Mouse (Mus musculus): ENCODE data around the gene Ak5. TPM values are rescaled to one million over a fixed set of nuclear protein-coding genes. Genes with fewer than 3 reads are reported as not detected.

Ak5 gene
- polyA plus RNA-seq, 1 experiment: not detected

DNA sequence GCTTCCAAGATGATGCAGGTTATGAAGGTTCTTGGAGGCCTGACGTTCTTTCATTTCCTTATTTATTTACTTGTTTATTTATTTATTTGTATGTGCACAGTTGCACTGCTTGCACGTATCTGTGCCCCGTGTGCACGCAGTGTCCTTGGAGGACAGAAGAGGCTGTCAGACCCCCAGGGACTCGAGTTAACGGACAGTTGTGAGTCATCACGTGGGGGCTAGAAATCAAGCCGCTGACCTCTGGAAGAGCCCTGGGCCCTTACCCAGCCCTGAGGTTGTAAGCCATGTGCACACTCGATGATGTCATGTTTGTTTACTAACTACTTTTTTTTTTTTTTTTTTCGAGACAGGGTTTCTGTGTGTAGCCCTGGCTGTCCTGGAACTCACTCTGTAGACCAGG, 197.8 kb downstream of the Ak5 start:
- TF ChIP-seq POLR2A (IDR thresholded peaks at IDR 0.05; ENCODE audit: borderline replicate concordance, control insufficient read depth, low read depth, low read length) (no peak), CTCF (IDR thresholded peaks at IDR 0.05; ENCODE audit: control insufficient read depth, insufficient read depth, low read length) (no peak)
- H3K4me1 ChIP-seq (ENCODE audit: control insufficient read depth, insufficient read depth, low read length): no peaks in the 10 kb centered on the region
- WGBS: 78% methylated on average over 10 of the region's 10 CpGs
- no peak overlapping the region for H3K4me3 ChIP-seq (replicated peaks; ENCODE audit: control insufficient read depth, low read depth, low read length)
- H3K27ac ChIP-seq (ENCODE audit: control insufficient read depth, insufficient read depth, low read depth, low read length, poor library complexity): no peak overlapping the region

DNA sequence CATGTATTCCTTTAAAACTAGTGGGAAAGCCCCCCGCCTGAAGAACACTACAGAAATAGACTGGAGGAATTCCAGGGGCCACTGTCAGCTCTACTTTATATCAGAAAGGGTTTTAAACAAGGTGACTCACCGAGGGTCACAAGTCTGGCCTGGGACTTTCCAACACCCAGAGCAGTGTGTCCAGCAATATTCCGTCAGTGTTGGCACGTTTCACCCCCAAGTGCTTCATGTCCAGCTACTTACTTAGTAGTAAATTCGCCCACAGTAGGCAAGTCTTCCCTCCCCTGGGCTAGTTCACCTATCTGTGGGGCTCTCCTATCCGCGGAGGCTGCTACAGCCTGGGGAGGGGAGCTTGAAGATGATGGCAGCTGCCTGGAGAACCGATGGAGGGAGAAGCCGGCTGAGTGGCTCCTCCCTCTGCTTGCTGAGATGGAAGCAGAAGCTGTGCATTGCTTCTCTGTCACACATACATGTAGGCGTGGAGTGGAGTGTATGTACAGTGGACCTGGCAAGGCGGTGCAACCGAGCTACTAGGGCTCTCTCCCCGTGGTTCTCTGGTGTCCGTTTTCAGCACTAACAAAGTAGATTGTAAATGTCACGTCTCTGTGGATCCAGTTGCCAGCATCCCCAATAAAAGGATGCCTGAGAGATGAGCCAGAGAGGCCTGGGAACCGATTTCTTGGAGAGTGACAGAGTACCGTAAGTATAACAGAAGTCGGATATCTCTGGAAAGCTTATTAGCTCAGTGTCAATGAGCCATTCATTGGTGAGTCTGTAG, 198.5 kb downstream of the Ak5 start:
- Histone ChIP-seq H3K27ac (ENCODE audit: control insufficient read depth, insufficient read depth, low read depth, low read length, poor library complexity) (no peak overlapping the region), H3K4me1 (ENCODE audit: control insufficient read depth, insufficient read depth, low read length) (no peaks in the 10 kb centered on the region), H3K4me3 (replicated peaks; ENCODE audit: control insufficient read depth, low read depth, low read length) (no peak overlapping the region)
- WGBS: 76% methylated on average over 18 of the region's 18 CpGs
- TF ChIP-seq CTCF (IDR thresholded peaks at IDR 0.05; ENCODE audit: control insufficient read depth, insufficient read depth, low read length) (no peak), POLR2A (IDR thresholded peaks at IDR 0.05; ENCODE audit: borderline replicate concordance, control insufficient read depth, low read depth, low read length) (no peak)

DNA sequence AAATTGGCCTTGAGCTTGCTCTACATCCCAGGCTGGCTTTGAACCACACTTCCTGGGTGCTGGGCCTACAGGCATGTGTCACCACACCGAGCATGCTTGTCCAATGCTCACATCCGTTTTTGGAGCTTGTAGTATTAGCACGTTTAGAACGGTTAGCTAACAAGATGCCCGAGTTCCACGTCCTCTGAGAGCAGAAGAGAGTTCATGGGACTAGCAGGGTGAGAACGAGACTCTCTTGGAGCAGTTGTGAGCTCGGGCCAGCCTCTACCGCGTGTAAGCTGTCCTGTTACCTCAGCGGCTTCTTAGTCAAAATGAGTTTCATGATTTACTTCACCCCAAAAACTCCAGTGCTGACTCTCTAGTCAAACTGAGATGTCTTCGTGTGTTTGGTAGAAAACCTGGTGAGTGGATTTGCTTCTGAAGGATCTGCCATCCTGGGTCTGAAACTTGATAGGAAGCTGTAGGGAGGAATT, 199.6 kb downstream of the Ak5 start:
- 70% methylated on average over 12 of the region's 12 CpGs for WGBS
- Histone ChIP-seq H3K4me1 (ENCODE audit: control insufficient read depth, insufficient read depth, low read length) (no peaks in the 10 kb centered on the region), H3K27ac (ENCODE audit: control insufficient read depth, insufficient read depth, low read depth, low read length, poor library complexity) (no peak overlapping the region), H3K4me3 (replicated peaks; ENCODE audit: control insufficient read depth, low read depth, low read length) (no peak overlapping the region)
- no peak for TF ChIP-seq POLR2A (IDR thresholded peaks at IDR 0.05; ENCODE audit: borderline replicate concordance, control insufficient read depth, low read depth, low read length)
- no peak for TF ChIP-seq CTCF (IDR thresholded peaks at IDR 0.05; ENCODE audit: control insufficient read depth, insufficient read depth, low read length)

DNA sequence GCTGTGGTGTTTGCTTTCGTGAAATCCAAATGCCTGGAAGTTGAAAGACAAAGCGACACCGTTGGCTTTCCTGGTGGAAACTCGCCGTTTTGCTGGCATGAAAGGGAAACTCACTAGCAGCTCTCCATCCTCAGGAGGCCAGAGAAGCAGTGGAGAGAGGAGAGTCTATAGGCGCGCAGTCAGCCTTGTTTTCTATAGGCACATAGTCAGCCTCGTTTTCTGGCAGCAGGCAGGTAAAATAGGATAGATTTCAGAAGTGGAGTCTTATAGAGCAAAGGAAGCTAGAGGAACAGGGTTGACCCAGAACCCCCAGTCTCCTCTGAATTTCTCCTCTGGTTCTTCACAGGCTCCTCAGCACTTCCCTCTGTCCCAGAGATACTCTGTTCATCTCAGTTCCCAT, 200.1 kb downstream of the Ak5 start:
- no peak overlapping the region for H3K27ac ChIP-seq (ENCODE audit: control insufficient read depth, insufficient read depth, low read depth, low read length, poor library complexity)
- TF ChIP-seq CTCF (IDR thresholded peaks at IDR 0.05; ENCODE audit: control insufficient read depth, insufficient read depth, low read length): no peak
- no peak for TF ChIP-seq POLR2A (IDR thresholded peaks at IDR 0.05; ENCODE audit: borderline replicate concordance, control insufficient read depth, low read depth, low read length)
- WGBS: 83% methylated on average over 8 of the region's 8 CpGs
- no peaks in the 10 kb centered on the region for H3K4me1 ChIP-seq (ENCODE audit: control insufficient read depth, insufficient read depth, low read length)
- H3K4me3 ChIP-seq (replicated peaks; ENCODE audit: control insufficient read depth, low read depth, low read length): no peak overlapping the region

DNA sequence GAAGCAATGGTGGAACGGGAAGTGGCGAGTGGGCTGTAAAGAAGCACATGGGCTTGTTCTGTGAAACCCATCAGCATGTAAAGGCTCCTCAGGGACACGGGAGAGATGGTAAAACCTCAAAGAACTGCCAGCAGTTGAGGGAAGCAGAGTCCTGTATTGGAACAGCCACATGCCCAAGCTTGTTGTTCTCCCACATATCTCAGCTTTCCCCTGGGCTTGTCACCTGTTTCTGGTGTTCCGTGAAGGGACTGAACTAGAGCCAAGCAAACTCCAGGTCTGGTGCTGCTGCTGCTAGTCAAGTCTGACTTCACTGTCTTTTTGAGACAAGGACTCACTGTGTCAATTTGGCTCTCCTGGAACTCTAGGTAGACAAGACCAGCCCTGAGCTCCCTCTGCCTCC, 200.8 kb downstream of the Ak5 start:
- no peaks in the 10 kb centered on the region for H3K4me1 ChIP-seq (ENCODE audit: control insufficient read depth, insufficient read depth, low read length)
- 80% methylated on average over 4 of the region's 4 CpGs for WGBS
- TF ChIP-seq CTCF (IDR thresholded peaks at IDR 0.05; ENCODE audit: control insufficient read depth, insufficient read depth, low read length) (no peak), POLR2A (IDR thresholded peaks at IDR 0.05; ENCODE audit: borderline replicate concordance, control insufficient read depth, low read depth, low read length) (no peak)
- no peak overlapping the region for H3K4me3 ChIP-seq (replicated peaks; ENCODE audit: control insufficient read depth, low read depth, low read length)
- H3K27ac ChIP-seq (ENCODE audit: control insufficient read depth, insufficient read depth, low read depth, low read length, poor library complexity): no peak overlapping the region

DNA sequence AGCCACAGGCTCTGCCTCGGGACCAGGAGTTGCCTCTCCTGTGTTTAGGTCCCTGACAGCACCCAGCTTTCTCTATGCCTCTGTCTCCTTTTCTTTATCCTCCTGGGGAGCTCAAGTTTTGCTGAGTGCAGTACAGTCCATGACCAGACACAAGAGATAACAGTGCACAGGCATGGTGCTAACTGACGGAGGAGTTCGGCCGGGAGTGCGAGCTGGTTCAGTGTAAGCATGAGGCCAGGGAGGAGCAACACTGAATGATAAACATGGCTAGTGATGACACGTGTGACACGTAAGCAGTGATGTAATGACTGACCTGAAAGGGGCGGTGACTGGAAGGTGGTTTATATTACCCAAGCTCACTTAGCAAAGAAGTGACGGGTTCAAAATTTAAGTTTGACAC, 201.3 kb downstream of the Ak5 start:
- no peak overlapping the region for H3K4me3 ChIP-seq (replicated peaks; ENCODE audit: control insufficient read depth, low read depth, low read length)
- no peak for TF ChIP-seq CTCF (IDR thresholded peaks at IDR 0.05; ENCODE audit: control insufficient read depth, insufficient read depth, low read length)
- TF ChIP-seq POLR2A (IDR thresholded peaks at IDR 0.05; ENCODE audit: borderline replicate concordance, control insufficient read depth, low read depth, low read length): no peak
- no peaks in the 10 kb centered on the region for H3K4me1 ChIP-seq (ENCODE audit: control insufficient read depth, insufficient read depth, low read length)
- H3K27ac ChIP-seq (ENCODE audit: control insufficient read depth, insufficient read depth, low read depth, low read length, poor library complexity): no peak overlapping the region
- WGBS: 74% methylated on average over 9 of the region's 9 CpGs

DNA sequence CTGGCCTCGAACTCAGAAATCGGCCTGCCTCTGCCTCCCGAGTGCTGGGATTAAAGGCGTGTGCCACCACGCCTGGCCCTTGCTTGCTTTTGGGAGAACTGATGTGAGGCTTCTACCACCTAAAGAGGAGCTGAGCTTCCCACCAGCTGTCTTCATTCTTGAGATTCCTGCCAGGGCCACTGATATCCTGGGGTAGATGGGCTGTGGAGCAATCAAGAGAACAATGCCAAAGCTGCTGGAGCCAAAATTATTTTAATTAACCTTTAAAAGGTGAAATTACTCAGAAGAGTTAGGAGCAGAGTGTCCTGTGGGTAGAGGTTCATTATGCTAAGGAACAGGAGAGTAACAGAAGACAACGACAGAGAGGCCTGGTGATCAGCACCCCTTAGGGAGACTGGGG, 202.8 kb downstream of the Ak5 start:
- Histone ChIP-seq H3K27ac (ENCODE audit: control insufficient read depth, insufficient read depth, low read depth, low read length, poor library complexity) (no peak overlapping the region), H3K4me3 (replicated peaks; ENCODE audit: control insufficient read depth, low read depth, low read length) (no peak overlapping the region), H3K4me1 (ENCODE audit: control insufficient read depth, insufficient read depth, low read length) (no peaks in the 10 kb centered on the region)
- TF ChIP-seq POLR2A (IDR thresholded peaks at IDR 0.05; ENCODE audit: borderline replicate concordance, control insufficient read depth, low read depth, low read length): no peak
- no peak for TF ChIP-seq CTCF (IDR thresholded peaks at IDR 0.05; ENCODE audit: control insufficient read depth, insufficient read depth, low read length)
- WGBS: 94% methylated on average over 6 of the region's 6 CpGs

DNA sequence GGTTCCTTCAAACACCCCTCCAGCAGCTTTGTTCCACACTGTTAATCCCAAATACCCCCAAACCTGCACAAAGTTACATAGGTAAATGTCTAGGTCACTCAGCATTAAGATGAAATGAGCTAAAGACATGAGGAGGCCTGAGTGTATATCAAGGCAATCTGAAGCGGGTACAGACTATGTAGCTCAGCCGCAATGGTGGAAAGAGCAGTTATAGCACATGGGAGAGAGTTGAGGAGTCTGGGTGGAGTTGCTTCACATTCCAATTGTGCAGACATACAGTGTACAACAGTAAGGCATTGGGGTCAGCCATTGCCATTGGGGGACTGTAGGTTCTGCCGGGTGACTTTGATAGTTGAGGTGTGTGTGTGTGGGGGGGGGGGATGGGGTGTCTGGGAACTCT, 203.7 kb downstream of the Ak5 start:
- WGBS: 95% methylated on average over 3 of the region's 3 CpGs
- H3K4me1 ChIP-seq (ENCODE audit: control insufficient read depth, insufficient read depth, low read length): no peaks in the 10 kb centered on the region
- no peak overlapping the region for H3K4me3 ChIP-seq (replicated peaks; ENCODE audit: control insufficient read depth, low read depth, low read length)
- no peak for TF ChIP-seq POLR2A (IDR thresholded peaks at IDR 0.05; ENCODE audit: borderline replicate concordance, control insufficient read depth, low read depth, low read length)
- TF ChIP-seq CTCF (IDR thresholded peaks at IDR 0.05; ENCODE audit: control insufficient read depth, insufficient read depth, low read length): no peak
- H3K27ac ChIP-seq (ENCODE audit: control insufficient read depth, insufficient read depth, low read depth, low read length, poor library complexity): no peak overlapping the region
